Mouse (Mus musculus) stomach, embryonic 15.5 days (tissue): Measurements from ENCODE around the gene Slc12a5. TPM values are rescaled to one million over a fixed set of nuclear protein-coding genes. Genes with fewer than 3 reads are reported as not detected.
A peak's percentile ranks its signal among the peaks of the same experiment; 100 is the strongest.

Experiments used
- ATAC-seq: fragments of 200-750 bp; cut with Nextera tagmentation; 2 replicates; pipeline ENCODE4 v1.8.0; 2017; ENCODE audit warnings: low read depth, moderate number of reproducible peaks, moderate TSS enrichment; ENCODE audit not compliant: insufficient read depth, low FRiP score
- H3K27ac ChIP-seq: fragments of 300-500 bp; sonication (generic); 2 replicates; pipeline ENCODE4 v1.5.1; 2015; ENCODE audit warnings: mild to moderate bottlenecking, inconsistent platforms
- H3K27me3 ChIP-seq: fragments of 300-500 bp; sonication (generic); replicated peaks from 2 replicates; pipeline ENCODE4 v1.6.1; 2015; ENCODE audit warnings: inconsistent platforms
- H3K36me3 ChIP-seq: fragments of 300-500 bp; sonication (generic); 2 replicates; pipeline ENCODE4 v1.6.1; 2015; ENCODE audit warnings: inconsistent platforms
- H3K4me1 ChIP-seq: fragments of 300-500 bp; sonication (generic); 2 replicates; pipeline ENCODE4 v1.6.1; 2015; ENCODE audit warnings: inconsistent platforms
- H3K4me2 ChIP-seq: fragments of 300-500 bp; sonication (generic); 2 replicates; pipeline ENCODE4 v1.6.1; 2015; ENCODE audit warnings: mild to moderate bottlenecking, inconsistent platforms
- H3K4me3 ChIP-seq: fragments of 300-500 bp; sonication (generic); replicated peaks from 2 replicates; pipeline ENCODE4 v1.5.1; 2015; ENCODE audit warnings: inconsistent platforms
- H3K9ac ChIP-seq: fragments of 300-500 bp; sonication (generic); 2 replicates; pipeline ENCODE4 v1.6.1; 2015; ENCODE audit warnings: inconsistent platforms
- H3K9me3 ChIP-seq: fragments of 300-500 bp; sonication (generic); 2 replicates; pipeline ENCODE4 v1.6.1; 2016; ENCODE audit warnings: inconsistent platforms
- WGBS: fragments of 180-500 bp; shearing (Covaris S2); methylation state at CpG from one replicate; pipeline ENCODE4 v1.1.7; 2015; 5-methylcytosine and 5-hydroxymethylcytosine counted together
- polyA plus RNA-seq: library from polyadenylated mRNA; unstranded; fragments of >200 nt; fragmentation: Nextera tagmentation; extraction: Ambion mirVana; gene quantifications from 2 replicates; pipeline ENCODE4 v1.2.1, GENCODE M21; 2015

Gene Slc12a5
- polyA plus RNA-seq, 1 experiment from 2014 or later = 1.4 TPM

DNA sequence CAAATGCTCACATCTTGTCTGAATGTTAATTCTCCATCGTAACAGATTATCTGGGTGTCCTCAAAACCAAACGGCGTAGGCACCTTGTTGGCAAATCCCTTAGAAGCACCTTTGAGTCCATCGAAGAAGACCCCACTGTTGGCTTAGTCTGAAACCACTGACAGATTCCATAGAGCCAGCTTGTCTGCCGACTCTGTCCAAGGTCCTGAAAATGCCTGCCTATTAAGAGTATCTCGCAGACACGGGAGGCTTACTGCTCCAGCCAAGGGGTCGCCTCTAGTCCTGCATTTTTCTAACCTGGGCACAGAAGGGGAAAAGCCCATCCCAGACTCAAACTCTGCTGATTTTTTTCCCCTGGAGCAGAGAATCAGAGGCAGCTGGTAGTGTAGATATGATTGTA, 5.8 kb downstream of the Slc12a5 start:
- Histone ChIP-seq H3K9me3 (no peaks in the 10 kb centered on the region), H3K9ac (no peak overlapping the region), H3K27me3 (peaks cover 59% of the 10 kb centered on the region), H3K4me3 (no peak overlapping the region), H3K4me2 (no peak overlapping the region), H3K4me1 (peaks cover 11% of the 10 kb centered on the region), H3K27ac (no peak overlapping the region), H3K36me3 (no peaks in the 10 kb centered on the region)
- ATAC-seq = no peak
- WGBS = 22% methylated on average over 8 of the region's 8 CpGs

DNA sequence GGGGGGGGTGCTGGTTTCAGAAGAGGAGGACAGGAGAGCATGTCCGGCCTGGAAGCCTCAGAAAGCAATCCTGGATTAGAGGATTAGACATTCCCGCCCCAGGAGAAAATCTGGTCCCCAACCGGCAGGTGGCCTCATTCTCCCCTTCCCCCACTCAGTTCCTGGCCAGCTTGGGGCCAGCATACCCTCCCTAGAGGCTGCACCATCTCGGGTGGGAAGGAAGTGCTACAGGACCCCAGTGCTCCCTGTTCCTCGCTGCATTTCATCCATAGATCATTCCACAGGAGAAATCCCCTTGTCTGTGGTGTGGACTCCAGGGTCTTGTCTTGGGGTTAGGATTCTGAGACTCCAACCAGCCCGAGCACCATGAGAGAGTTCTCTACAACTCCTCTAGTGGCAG, 6.6 kb downstream of the Slc12a5 start:
- WGBS = 17% methylated on average over 6 of the region's 6 CpGs
- Histone ChIP-seq H3K9ac (no peak overlapping the region), H3K9me3 (no peaks in the 10 kb centered on the region), H3K27me3 (peaks cover 67% of the 10 kb centered on the region), H3K27ac (no peak overlapping the region), H3K4me1 (peaks cover 11% of the 10 kb centered on the region), H3K4me2 (no peak overlapping the region), H3K4me3 (no peak overlapping the region), H3K36me3 (no peaks in the 10 kb centered on the region)
- ATAC-seq = no peak

DNA sequence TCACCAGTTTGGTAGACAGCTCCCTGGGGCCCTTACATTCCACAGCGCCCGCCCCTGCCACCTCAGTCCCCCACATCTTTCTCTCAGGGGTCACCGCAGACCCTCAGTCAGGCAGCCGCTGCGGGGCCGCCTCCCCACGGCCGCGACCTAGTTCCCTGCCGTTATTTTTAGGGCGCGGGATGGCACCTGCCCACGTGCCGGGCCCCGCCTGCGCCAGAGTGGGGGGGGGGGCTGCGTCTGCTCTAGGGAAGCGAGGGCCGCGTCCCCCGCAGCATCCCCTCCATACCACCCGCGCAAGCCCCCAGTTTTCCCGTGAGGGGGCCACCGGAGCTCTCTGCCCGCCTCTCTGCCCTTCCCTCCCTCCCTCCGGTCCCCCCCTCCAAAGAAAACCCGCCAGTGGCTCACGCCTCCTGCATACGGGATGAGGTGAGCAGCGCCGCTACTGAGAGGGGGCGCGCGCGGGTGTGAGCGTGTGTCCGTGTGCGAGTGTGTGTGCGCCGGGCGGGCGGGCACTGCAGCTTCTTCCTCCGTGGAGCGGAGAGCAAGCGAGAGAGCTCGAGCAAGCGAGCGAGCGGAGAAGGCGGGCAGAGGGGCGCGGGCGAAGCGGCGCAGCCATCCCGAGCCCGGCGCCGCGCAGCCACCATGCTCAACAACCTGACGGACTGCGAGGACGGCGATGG, 7.3 kb downstream of the Slc12a5 start:
- H3K27ac ChIP-seq = no peak overlapping the region
- 3% methylated on average over 64 of the region's 65 CpGs for WGBS
- H3K36me3 ChIP-seq = no peaks in the 10 kb centered on the region
- H3K4me3 ChIP-seq = peak overlapping the region; percentile 31
- H3K27me3 ChIP-seq = peaks cover 70% of the 10 kb centered on the region
- H3K4me1 ChIP-seq = peaks cover 11% of the 10 kb centered on the region
- no peak overlapping the region for H3K9ac ChIP-seq
- H3K9me3 ChIP-seq = no peaks in the 10 kb centered on the region
- H3K4me2 ChIP-seq = peak overlapping the region; percentile 63
- ATAC-seq = no peak

DNA sequence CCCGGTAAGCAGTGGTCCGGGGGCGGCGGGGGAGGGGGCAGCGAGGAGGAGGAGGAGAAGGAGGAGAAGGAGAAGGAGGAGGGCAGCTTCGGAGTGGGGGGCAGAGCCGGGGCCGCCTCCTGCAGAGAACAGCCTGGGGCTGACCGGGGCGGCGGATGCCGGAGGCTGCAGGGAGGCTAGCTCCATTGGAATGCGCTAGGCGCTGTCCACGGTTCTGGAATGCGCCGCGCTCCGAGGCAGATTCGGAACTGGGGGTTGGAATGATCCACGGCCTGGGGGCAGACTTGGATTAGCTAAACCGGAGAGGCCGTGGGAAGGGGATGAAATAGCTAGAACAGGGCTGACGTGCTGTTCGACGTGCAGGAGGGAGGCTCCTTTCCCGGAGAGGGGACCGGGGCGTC, 7.8 kb downstream of the Slc12a5 start:
- Histone ChIP-seq H3K9ac (no peak overlapping the region), H3K27ac (no peak overlapping the region), H3K4me1 (peaks cover 11% of the 10 kb centered on the region), H3K27me3 (peaks cover 70% of the 10 kb centered on the region), H3K36me3 (no peaks in the 10 kb centered on the region), H3K4me3 (peak overlapping the region; percentile 31), H3K4me2 (peak overlapping the region; percentile 63), H3K9me3 (no peaks in the 10 kb centered on the region)
- 1% methylated on average over 28 of the region's 29 CpGs for WGBS
- peak; percentile 63; the same call in 1 of the 2 replicates for ATAC-seq

DNA sequence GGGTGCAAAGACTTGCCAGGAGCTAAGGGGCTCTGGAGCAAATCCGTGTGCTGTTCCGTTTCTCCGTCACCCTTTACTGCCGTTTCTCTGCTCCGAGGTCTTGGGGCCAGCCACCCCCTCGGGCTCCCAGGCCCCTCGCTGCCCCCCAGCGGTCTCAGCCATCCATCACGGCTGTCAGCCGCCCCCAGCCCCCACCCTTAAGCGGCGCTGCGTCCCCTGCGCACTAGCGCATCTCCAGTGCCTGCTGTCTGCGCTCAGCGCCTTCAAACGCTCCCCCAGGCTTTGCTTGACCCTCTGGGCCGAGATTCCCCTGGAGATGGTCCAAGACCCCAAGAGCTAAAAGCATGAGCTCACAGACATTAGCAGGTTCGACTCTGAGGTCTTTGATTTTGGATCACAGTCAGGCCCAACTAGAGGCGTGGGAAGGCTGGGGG, 8.8 kb downstream of the Slc12a5 start:
- 6% methylated on average over 21 of the region's 21 CpGs for WGBS
- no peak overlapping the region for H3K4me2 ChIP-seq
- no peak for ATAC-seq

DNA sequence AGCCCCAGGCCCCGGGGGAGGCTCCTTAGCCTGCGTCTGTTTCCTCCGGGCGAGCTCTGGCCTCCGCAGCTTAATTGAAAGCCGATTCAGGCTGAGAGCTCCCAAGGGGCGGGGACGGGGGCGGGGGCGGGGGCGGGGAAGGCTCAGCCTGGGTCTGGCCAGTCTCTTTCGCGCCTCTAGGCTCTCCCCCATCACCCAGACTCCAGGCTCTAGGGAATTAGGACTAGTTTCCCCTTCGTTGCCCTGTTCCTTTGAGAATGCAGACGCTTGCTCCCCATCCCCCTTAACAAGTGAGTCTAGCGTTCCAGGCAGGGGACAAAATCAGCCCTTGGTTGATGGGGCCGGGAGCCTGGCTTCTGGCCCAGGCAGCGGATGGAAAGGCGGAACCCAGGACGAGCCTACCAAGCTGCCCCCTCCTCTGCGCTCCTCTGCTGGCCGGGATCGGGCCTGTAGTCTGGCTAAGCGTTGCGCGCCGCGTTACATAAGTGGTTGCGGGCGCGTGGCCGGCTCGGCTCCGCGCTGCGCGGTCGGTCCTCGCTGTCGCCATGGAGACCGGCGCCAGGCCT, 10.1 kb downstream of the Slc12a5 start:
- Histone ChIP-seq H3K9ac (no peak overlapping the region), H3K4me1 (peaks cover 11% of the 10 kb centered on the region), H3K9me3 (no peaks in the 10 kb centered on the region), H3K27me3 (peaks cover 67% of the 10 kb centered on the region), H3K4me3 (peak overlapping the region; percentile 19; the same call in 1 of the 2 replicates), H3K4me2 (peak overlapping the region; percentile 35), H3K36me3 (no peaks in the 10 kb centered on the region), H3K27ac (no peak overlapping the region)
- WGBS = 1% methylated on average over 42 of the region's 42 CpGs
- no peak for ATAC-seq

More for the DNA sequence above, 8.8 kb downstream of the Slc12a5 start:
- peaks cover 70% of the 10 kb centered on the region for H3K27me3 ChIP-seq
- no peak overlapping the region for H3K27ac ChIP-seq
- H3K9me3 ChIP-seq = no peaks in the 10 kb centered on the region
- peaks cover 11% of the 10 kb centered on the region for H3K4me1 ChIP-seq
- H3K36me3 ChIP-seq = no peaks in the 10 kb centered on the region
- H3K9ac ChIP-seq = no peak overlapping the region
- H3K4me3 ChIP-seq = no peak overlapping the region

DNA sequence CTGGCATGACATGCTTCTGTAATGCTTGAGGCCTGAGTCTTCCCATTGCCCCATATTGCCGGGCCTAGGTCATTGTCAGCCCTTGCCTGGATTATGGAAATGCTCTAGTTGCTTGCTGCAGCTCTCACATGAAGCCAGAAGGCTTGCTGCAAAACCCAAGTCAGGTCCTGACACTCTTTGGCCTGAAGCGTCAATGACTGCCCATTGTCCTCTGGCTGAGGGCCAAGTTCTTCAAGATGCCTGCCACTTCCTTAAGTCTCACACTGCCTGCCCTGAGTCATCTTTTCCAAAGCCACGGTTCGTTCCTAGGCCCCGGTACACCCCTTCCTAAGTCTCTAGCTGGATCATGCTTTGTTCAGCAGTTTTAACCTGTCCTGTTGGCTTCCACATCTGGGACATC, 12.0 kb downstream of the Slc12a5 start:
- Histone ChIP-seq H3K9me3 (no peaks in the 10 kb centered on the region), H3K4me3 (no peak overlapping the region), H3K4me2 (no peak overlapping the region), H3K4me1 (peaks cover 11% of the 10 kb centered on the region), H3K36me3 (no peaks in the 10 kb centered on the region), H3K27me3 (peaks cover 49% of the 10 kb centered on the region), H3K9ac (no peak overlapping the region), H3K27ac (no peak overlapping the region)
- WGBS = 55% methylated on average over 5 of the region's 5 CpGs
- ATAC-seq = no peak

DNA sequence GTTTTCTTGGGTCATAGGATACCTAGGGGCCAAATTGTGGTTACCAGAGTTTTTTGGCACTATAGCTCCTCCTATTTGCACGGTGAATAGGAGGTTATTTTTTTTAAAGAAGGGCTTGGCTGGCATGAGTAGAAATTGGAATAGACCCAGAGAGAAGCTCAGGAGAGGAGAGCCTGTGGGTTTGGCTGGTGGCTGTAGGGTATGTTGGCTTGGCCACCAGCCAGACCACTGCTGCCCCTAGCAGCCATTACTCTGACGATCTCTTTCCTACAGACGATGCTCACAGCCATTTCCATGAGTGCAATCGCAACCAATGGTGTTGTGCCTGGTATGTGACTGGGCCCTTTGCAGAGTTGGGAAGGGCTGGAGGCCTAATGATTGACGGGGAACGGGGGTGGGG, 15.0 kb downstream of the Slc12a5 start:
- no peaks in the 10 kb centered on the region for H3K4me1 ChIP-seq
- H3K27me3 ChIP-seq = peaks cover 22% of the 10 kb centered on the region
- H3K4me2 ChIP-seq = no peak overlapping the region
- ATAC-seq = no peak
- no peak overlapping the region for H3K4me3 ChIP-seq
- no peaks in the 10 kb centered on the region for H3K36me3 ChIP-seq
- 77% methylated on average over 6 of the region's 6 CpGs for WGBS
- no peak overlapping the region for H3K9ac ChIP-seq
- no peak overlapping the region for H3K27ac ChIP-seq
- no peaks in the 10 kb centered on the region for H3K9me3 ChIP-seq

DNA sequence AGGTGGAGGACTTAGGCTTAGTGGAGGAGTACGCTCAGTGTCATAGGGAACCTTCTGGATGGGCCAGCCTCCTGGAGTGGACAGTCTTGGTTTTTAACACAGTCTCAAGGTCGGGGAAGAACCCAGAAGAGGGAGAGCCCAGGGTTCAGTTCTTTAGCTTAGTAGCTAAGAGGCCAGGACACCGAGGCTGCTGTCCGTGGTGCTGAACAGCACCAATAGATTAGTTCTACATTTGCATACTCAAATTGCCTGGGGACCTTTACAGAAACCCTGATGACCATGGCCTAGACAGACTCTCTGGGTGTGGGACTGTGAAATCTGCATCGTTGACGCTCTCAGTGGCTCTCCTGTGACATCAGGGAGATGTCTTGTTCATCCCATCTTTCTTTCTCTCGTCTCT, 19.1 kb downstream of the Slc12a5 start:
- WGBS = 25% methylated on average over 7 of the region's 7 CpGs
- ATAC-seq = no peak

DNA sequence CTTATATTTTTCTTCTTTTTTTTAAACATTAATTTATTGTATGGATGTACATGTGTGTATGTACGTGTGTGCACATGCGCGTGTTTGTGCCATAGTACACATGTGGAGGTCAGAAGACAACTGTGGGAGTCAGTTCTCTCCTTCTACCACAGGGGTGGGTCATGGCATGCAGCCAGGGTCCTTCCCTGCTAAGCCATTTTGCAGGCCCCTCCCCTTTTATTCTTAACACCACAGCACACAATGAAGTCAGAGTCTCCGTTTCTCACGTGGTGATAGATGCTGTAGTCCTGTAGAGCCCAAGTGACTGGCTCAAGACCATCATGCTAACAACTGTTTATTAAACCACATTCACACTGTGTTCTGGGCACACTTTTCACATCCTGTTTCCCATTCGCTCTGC, 25.4 kb downstream of the Slc12a5 start:
- WGBS = 78% methylated on average over 6 of the region's 6 CpGs
- H3K4me1 ChIP-seq = no peaks in the 10 kb centered on the region
- no peak for ATAC-seq

More for the DNA sequence above, 19.1 kb downstream of the Slc12a5 start:
- no peak overlapping the region for H3K9ac ChIP-seq
- no peaks in the 10 kb centered on the region for H3K4me1 ChIP-seq
- no peak overlapping the region for H3K4me3 ChIP-seq
- H3K27me3 ChIP-seq = 0 out of 2 replicates have a peak, but pooled peaks cover 3% of the 10 kb centered on the region
- H3K9me3 ChIP-seq = no peaks in the 10 kb centered on the region
- no peaks in the 10 kb centered on the region for H3K36me3 ChIP-seq
- no peak overlapping the region for H3K4me2 ChIP-seq
- no peak overlapping the region for H3K27ac ChIP-seq

DNA sequence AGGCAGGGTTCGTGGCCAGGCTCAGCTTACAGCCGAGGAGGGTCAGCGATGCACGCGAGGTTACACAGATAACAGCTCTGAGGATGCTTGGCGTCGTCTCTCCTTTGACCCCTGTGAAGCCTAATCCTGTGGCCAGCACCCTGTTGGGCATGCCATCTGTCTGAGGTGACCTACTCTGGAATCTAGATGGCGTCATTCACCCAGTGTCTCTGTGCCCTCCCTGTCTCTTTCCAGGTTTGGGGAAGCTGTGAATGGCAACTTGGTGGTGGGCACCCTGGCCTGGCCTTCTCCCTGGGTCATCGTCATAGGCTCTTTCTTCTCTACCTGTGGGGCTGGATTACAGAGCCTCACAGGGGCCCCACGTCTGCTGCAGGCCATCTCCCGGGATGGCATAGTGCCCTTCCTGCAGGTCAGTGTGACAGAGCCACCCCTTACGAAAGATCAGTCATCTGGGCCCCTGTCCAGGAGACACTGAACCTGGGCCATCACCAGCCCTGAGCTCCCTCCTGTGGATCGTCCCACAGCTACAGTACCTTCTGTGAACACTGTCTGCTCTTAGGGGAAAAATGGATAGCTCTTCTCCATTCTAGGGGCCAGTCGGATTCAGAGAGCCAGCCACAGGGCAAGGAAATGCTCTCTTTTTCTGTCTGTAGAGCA, 25.9 kb downstream of the Slc12a5 start:
- no peak overlapping the region for H3K9ac ChIP-seq
- no peak overlapping the region for H3K4me3 ChIP-seq
- H3K9me3 ChIP-seq = no peaks in the 10 kb centered on the region
- H3K4me1 ChIP-seq = no peaks in the 10 kb centered on the region
- WGBS = 70% methylated on average over 14 of the region's 14 CpGs
- H3K36me3 ChIP-seq = no peaks in the 10 kb centered on the region
- H3K27me3 ChIP-seq = no peaks in the 10 kb centered on the region
- no peak overlapping the region for H3K27ac ChIP-seq
- no peak for ATAC-seq
- H3K4me2 ChIP-seq = no peak overlapping the region

More for the DNA sequence above, 25.4 kb downstream of the Slc12a5 start:
- H3K4me2 ChIP-seq = no peak overlapping the region
- no peaks in the 10 kb centered on the region for H3K27me3 ChIP-seq
- H3K9ac ChIP-seq = no peak overlapping the region
- H3K36me3 ChIP-seq = no peaks in the 10 kb centered on the region
- H3K27ac ChIP-seq = no peak overlapping the region
- H3K4me3 ChIP-seq = no peak overlapping the region
- no peaks in the 10 kb centered on the region for H3K9me3 ChIP-seq

DNA sequence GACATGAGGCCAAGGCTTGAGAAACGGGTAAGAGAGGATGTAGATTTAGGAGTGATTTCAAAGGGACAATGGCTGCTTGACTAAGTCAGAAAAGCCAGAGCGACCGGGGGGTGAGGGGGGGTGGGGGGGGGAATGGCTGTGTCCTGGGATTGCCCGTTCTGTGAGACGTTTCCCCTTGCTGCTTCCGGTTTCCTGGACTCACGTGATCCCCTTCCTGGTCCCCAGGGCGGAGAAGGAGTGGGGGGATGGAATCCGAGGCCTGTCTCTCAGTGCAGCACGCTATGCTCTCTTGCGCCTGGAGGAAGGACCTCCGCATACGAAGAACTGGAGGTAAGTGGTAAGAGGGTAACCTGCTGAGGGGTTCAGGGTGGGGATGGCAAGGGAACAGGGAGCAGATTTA, 28.2 kb downstream of the Slc12a5 start:
- no peak overlapping the region for H3K27ac ChIP-seq
- no peak for ATAC-seq
- no peak overlapping the region for H3K4me2 ChIP-seq
- no peaks in the 10 kb centered on the region for H3K9me3 ChIP-seq
- H3K27me3 ChIP-seq = no peaks in the 10 kb centered on the region
- no peaks in the 10 kb centered on the region for H3K4me1 ChIP-seq
- no peak overlapping the region for H3K9ac ChIP-seq
- H3K4me3 ChIP-seq = no peak overlapping the region
- no peaks in the 10 kb centered on the region for H3K36me3 ChIP-seq
- WGBS = 63% methylated on average over 13 of the region's 13 CpGs
